Mouse (Mus musculus): ENCODE results near the gene Cox6a2. TPM values are rescaled to one million over a fixed set of nuclear protein-coding genes. Genes with fewer than 3 reads are reported as not detected.

The Cox6a2 gene
- polyA plus RNA-seq (2012; rRNA removed), result 28.8 and 414 TPM in 2 replicates

DNA sequence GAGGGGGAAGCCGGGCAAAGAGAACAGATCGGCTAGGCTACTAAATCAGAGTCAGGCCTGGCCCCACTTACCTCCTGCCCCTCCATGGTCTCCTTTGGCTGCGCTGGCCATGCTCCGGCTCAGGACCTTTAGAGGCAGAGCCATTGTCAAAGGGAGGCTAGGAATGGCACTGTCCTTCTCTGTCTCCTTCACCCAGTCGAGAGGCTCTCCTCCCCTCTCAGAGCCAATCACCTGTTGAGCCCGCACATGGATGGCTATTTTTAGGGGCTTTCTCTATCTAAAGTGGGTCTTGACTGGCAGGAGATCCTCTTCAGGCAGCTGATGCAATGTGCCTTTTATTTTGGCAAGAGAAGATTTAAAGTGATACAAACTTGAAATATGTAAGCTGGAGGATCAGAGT lies at the start of gene Cox6a2:
Gene Cox6a2 (minus strand): TSS at position 236 of the 400 bp plus-strand sequence.
- Histone ChIP-seq H3K36me3 (ENCODE audit: control insufficient read depth, insufficient read depth, low read length) (no peaks in the 10 kb centered on the region), H3K27me3 (ENCODE audit: control insufficient read depth, insufficient read depth, low read length) (no peaks in the 10 kb centered on the region), H3K27ac (ENCODE audit: control insufficient read depth, insufficient read depth, low read length) (no peak within 1 kb of the TSS), H3K4me1 (replicated peaks; ENCODE audit: control insufficient read depth, insufficient read depth, low read length) (peaks cover 8% of the 10 kb centered on the region; the same call in 1 of the 2 replicates), H3K4me3 (ENCODE audit: control insufficient read depth, insufficient read depth, low read length) (no peak within 1 kb of the TSS)
- no peak for DNase-seq
- WGBS, result 82% methylated on average over 6 of the region's 6 CpGs
- TF ChIP-seq POLR2A (IDR thresholded peaks at IDR 0.05; ENCODE audit: control insufficient read depth, extremely low read depth, insufficient read depth, low read length, poor library complexity) (no peak), CTCF (IDR thresholded peaks at IDR 0.05; ENCODE audit: borderline replicate concordance, control insufficient read depth, extremely low read depth, insufficient read depth, low read length, poor library complexity) (no peak)

DNA sequence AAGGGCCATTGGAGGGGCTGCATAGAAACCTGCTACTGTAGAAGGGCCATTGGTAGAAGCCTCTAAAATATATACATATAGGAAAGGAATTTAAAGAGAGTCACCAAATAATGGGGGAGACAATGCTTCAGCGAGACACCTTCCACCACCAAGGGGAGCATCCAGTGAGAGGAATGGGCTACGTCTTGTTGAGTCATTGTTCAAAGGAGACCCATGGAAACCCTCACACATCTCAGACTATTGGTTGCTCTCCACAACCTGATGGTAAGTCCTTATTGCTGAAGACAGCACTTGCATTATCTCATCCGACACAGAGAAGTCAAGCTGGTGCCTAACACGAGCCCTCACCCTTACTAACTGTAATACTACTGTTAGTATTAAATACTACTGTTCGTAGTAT lies 49.6 kb upstream of the Cox6a2 start:
- no peak overlapping the region for H3K27ac ChIP-seq (ENCODE audit: control insufficient read depth, insufficient read depth, low read length)
- TF ChIP-seq CTCF (IDR thresholded peaks at IDR 0.05; ENCODE audit: borderline replicate concordance, control insufficient read depth, extremely low read depth, insufficient read depth, low read length, poor library complexity) (no peak), POLR2A (IDR thresholded peaks at IDR 0.05; ENCODE audit: control insufficient read depth, extremely low read depth, insufficient read depth, low read length, poor library complexity) (no peak)
- 97% methylated on average over 5 of the region's 5 CpGs for WGBS
- H3K4me3 ChIP-seq (ENCODE audit: control insufficient read depth, insufficient read depth, low read length), result no peak overlapping the region
- no peaks in the 10 kb centered on the region for H3K27me3 ChIP-seq (ENCODE audit: control insufficient read depth, insufficient read depth, low read length)
- peaks cover 12% of the 10 kb centered on the region for H3K4me1 ChIP-seq (replicated peaks; ENCODE audit: control insufficient read depth, insufficient read depth, low read length)
- DNase-seq, result no peak
- no peaks in the 10 kb centered on the region for H3K36me3 ChIP-seq (ENCODE audit: control insufficient read depth, insufficient read depth, low read length)

DNA sequence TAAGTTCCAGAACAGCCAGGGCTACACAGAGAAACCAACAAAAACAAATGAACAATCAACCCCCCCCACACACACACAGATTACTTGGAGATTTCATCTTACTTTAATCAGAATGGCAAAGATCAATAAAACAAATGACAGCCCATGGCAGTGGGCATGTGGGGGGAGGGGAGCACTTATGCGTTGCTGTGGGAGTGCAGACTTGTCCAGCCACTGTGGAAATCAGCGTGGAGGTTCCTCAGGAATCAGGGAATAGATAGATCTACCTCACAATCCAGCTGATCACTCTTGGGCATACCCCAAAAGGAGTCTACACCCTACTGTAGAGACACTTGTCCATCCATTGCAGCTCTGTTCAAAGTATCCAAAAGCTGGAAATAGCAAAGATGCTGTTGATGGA lies 48.8 kb upstream of the Cox6a2 start:
- H3K4me1 ChIP-seq (replicated peaks; ENCODE audit: control insufficient read depth, insufficient read depth, low read length), result peaks cover 12% of the 10 kb centered on the region
- no peaks in the 10 kb centered on the region for H3K36me3 ChIP-seq (ENCODE audit: control insufficient read depth, insufficient read depth, low read length)
- H3K27me3 ChIP-seq (ENCODE audit: control insufficient read depth, insufficient read depth, low read length), result no peaks in the 10 kb centered on the region
- no peak for DNase-seq
- 62% methylated on average over 2 of the region's 2 CpGs for WGBS
- no peak overlapping the region for H3K4me3 ChIP-seq (ENCODE audit: control insufficient read depth, insufficient read depth, low read length)
- H3K27ac ChIP-seq (ENCODE audit: control insufficient read depth, insufficient read depth, low read length), result no peak overlapping the region
- TF ChIP-seq POLR2A (IDR thresholded peaks at IDR 0.05; ENCODE audit: control insufficient read depth, extremely low read depth, insufficient read depth, low read length, poor library complexity), result no peak
- no peak for TF ChIP-seq CTCF (IDR thresholded peaks at IDR 0.05; ENCODE audit: borderline replicate concordance, control insufficient read depth, extremely low read depth, insufficient read depth, low read length, poor library complexity)

- TF ChIP-seq POLR2A (IDR thresholded peaks at IDR 0.05; ENCODE audit: control insufficient read depth, extremely low read depth, insufficient read depth, low read length, poor library complexity) (0 out of 2 replicates have a peak, but pooled peaks have one; percentile 42), CTCF (IDR thresholded peaks at IDR 0.05; ENCODE audit: borderline replicate concordance, control insufficient read depth, extremely low read depth, insufficient read depth, low read length, poor library complexity) (no peak)
- Histone ChIP-seq H3K27me3 (ENCODE audit: control insufficient read depth, insufficient read depth, low read length) (no peaks in the 10 kb centered on the region), H3K4me3 (ENCODE audit: control insufficient read depth, insufficient read depth, low read length) (peak overlapping the region; percentile 4; the same call in 1 of the 2 replicates), H3K27ac (ENCODE audit: control insufficient read depth, insufficient read depth, low read length) (no peak overlapping the region), H3K36me3 (ENCODE audit: control insufficient read depth, insufficient read depth, low read length) (no peaks in the 10 kb centered on the region), H3K4me1 (replicated peaks; ENCODE audit: control insufficient read depth, insufficient read depth, low read length) (peaks cover 12% of the 10 kb centered on the region)
- WGBS, result 8% methylated on average over 24 of the region's 24 CpGs
- peak; percentile 93 for DNase-seq
These were observed 46.4 kb upstream of the Cox6a2 start for GRCm38 (mm10) chr7:128252609-128253008.

- no peaks in the 10 kb centered on the region for H3K36me3 ChIP-seq (ENCODE audit: control insufficient read depth, insufficient read depth, low read length)
- WGBS, result 14% methylated on average over 12 of the region's 12 CpGs
- peaks cover 12% of the 10 kb centered on the region for H3K4me1 ChIP-seq (replicated peaks; ENCODE audit: control insufficient read depth, insufficient read depth, low read length)
- TF ChIP-seq CTCF (IDR thresholded peaks at IDR 0.05; ENCODE audit: borderline replicate concordance, control insufficient read depth, extremely low read depth, insufficient read depth, low read length, poor library complexity) (no peak), POLR2A (IDR thresholded peaks at IDR 0.05; ENCODE audit: control insufficient read depth, extremely low read depth, insufficient read depth, low read length, poor library complexity) (no peak)
- peak; percentile 31 for DNase-seq
- peak overlapping the region; percentile 4; the same call in 1 of the 2 replicates for H3K4me3 ChIP-seq (ENCODE audit: control insufficient read depth, insufficient read depth, low read length)
- no peaks in the 10 kb centered on the region for H3K27me3 ChIP-seq (ENCODE audit: control insufficient read depth, insufficient read depth, low read length)
- H3K27ac ChIP-seq (ENCODE audit: control insufficient read depth, insufficient read depth, low read length), result no peak overlapping the region
These were observed 45.8 kb upstream of the Cox6a2 start for GRCm38 (mm10) chr7:128251946-128252345.

- 95% methylated on average over 5 of the region's 5 CpGs for WGBS
- Histone ChIP-seq H3K27me3 (ENCODE audit: control insufficient read depth, insufficient read depth, low read length) (no peaks in the 10 kb centered on the region), H3K27ac (ENCODE audit: control insufficient read depth, insufficient read depth, low read length) (no peak overlapping the region), H3K4me3 (ENCODE audit: control insufficient read depth, insufficient read depth, low read length) (no peak overlapping the region), H3K36me3 (ENCODE audit: control insufficient read depth, insufficient read depth, low read length) (peaks cover 2% of the 10 kb centered on the region; the same call in 1 of the 2 replicates), H3K4me1 (replicated peaks; ENCODE audit: control insufficient read depth, insufficient read depth, low read length) (peaks cover 12% of the 10 kb centered on the region)
- TF ChIP-seq POLR2A (IDR thresholded peaks at IDR 0.05; ENCODE audit: control insufficient read depth, extremely low read depth, insufficient read depth, low read length, poor library complexity) (no peak), CTCF (IDR thresholded peaks at IDR 0.05; ENCODE audit: borderline replicate concordance, control insufficient read depth, extremely low read depth, insufficient read depth, low read length, poor library complexity) (no peak)
- DNase-seq, result no peak
These were observed 43.8 kb upstream of the Cox6a2 start for GRCm38 (mm10) chr7:128249998-128250397.

Measured in thymus, adult 2 months (tissue).